Mouse (Mus musculus) CH12.LX (cell line): ENCODE data around the gene Ogdhl. TPM values are rescaled to one million over a fixed set of nuclear protein-coding genes. Genes with fewer than 3 reads are reported as not detected.

Experiments
- DNase-seq: peaks from one replicate; pipeline ENCODE4 v3.0.0-alpha.2; 2013; ENCODE audit errors: extremely low read depth
- H3K27ac ChIP-seq: 2 replicates; pipeline ENCODE4 v1.5.1; 2012; ENCODE audit warnings: low read depth, mild to moderate bottlenecking, control low read depth, moderate library complexity; ENCODE audit not compliant: insufficient read depth
- H3K27me3 ChIP-seq: replicated peaks from 2 replicates; pipeline ENCODE3; 2012; ENCODE audit warnings: inconsistent platforms
- H3K36me3 ChIP-seq, 2 experiments: replicated peaks in 1 of 2; 2 replicates each; pipeline versions ENCODE3 to v1.6.1; 2012; ENCODE audit warnings: inconsistent platforms in 1 of 2, low read length in 1 of 2, mild to moderate bottlenecking in 1 of 2, mixed read lengths in 1 of 2, moderate library complexity in 1 of 2; ENCODE audit not compliant: control insufficient read depth in 1 of 2, insufficient read depth in 1 of 2
- H3K4me1 ChIP-seq, 2 experiments: 2 replicates each; pipeline ENCODE4 v1.6.1; 2012; ENCODE audit warnings: inconsistent platforms in 1 of 2, moderate library complexity in 1 of 2; ENCODE audit not compliant: insufficient read depth in 2 of 2, control insufficient read depth in 1 of 2
- H3K4me2 ChIP-seq: 2 replicates; pipeline ENCODE4 v1.6.1; 2012; ENCODE audit warnings: low read depth, mild to moderate bottlenecking, control low read depth; ENCODE audit not compliant: poor library complexity, insufficient read depth, severe bottlenecking
- H3K4me3 ChIP-seq, 3 experiments: fragments of 150-350 bp in 1 of 3; sonication (generic) in 1 of 3; replicated peaks in 1 of 3; 2 replicates each; pipeline versions ENCODE3 to v1.5.1; 2011 to 2012; ENCODE audit warnings: low read depth in 2 of 3, low read length in 2 of 3, mild to moderate bottlenecking in 2 of 3, moderate library complexity in 2 of 3, control low read depth in 1 of 3, improper control_type of control experiment in 1 of 3, inconsistent platforms in 1 of 3, mixed read lengths in 1 of 3; ENCODE audit not compliant: poor library complexity in 1 of 3
- H3K79me2 ChIP-seq: replicated peaks from 2 replicates; pipeline ENCODE4 v1.6.1; 2012; ENCODE audit warnings: mild to moderate bottlenecking, moderate library complexity; ENCODE audit not compliant: control insufficient read depth, poor library complexity, insufficient read depth, severe bottlenecking; ENCODE audit errors: extremely low read depth
- H3K9ac ChIP-seq: 2 replicates; pipeline ENCODE4 v1.6.1; 2012; ENCODE audit warnings: low read depth, mild to moderate bottlenecking, control low read depth, moderate library complexity; ENCODE audit not compliant: insufficient read depth
- H3K9me3 ChIP-seq: replicated peaks from 2 replicates; pipeline ENCODE3; 2012; ENCODE audit warnings: low read length, inconsistent platforms, mixed read lengths
- BHLHE40 ChIP-seq: IDR thresholded peaks from 2 replicates; pipeline ENCODE4 v1.6.1; 2011; ENCODE audit warnings: mild to moderate bottlenecking, low read depth, low read length, improper control_type of control experiment
- CHD1 ChIP-seq: IDR thresholded peaks from 2 replicates; pipeline ENCODE4 v1.6.1; 2012; ENCODE audit warnings: low read depth, low read length, improper control_type of control experiment, inconsistent platforms
- CHD2 ChIP-seq: IDR thresholded peaks from 2 replicates; pipeline ENCODE4 v1.6.1; 2011; ENCODE audit warnings: low read length, improper control_type of control experiment
- CTCF ChIP-seq, 2 experiments: IDR thresholded peaks in 1 of 2; conservative IDR thresholded peaks in 1 of 2; 2 replicates each; pipeline ENCODE4 v1.5.1; 2011 to 2012; ENCODE audit warnings: low read depth in 2 of 2, low read length in 2 of 2, improper control_type of control experiment in 1 of 2, inconsistent platforms in 1 of 2, mild to moderate bottlenecking in 1 of 2, moderate library complexity in 1 of 2
- E2F4 ChIP-seq: IDR thresholded peaks from 2 replicates; pipeline ENCODE4 v1.6.1; 2011; ENCODE audit warnings: low read depth, low read length, improper control_type of control experiment; ENCODE audit not compliant: insufficient replicate concordance
- ELF1 ChIP-seq: IDR thresholded peaks from 2 replicates; pipeline ENCODE4 v1.6.1; 2014; ENCODE audit warnings: low read depth, mild to moderate bottlenecking, inconsistent platforms, low read length, improper control_type of control experiment
- EP300 ChIP-seq: IDR thresholded peaks from 2 replicates; pipeline ENCODE4 v1.6.1; 2011; ENCODE audit warnings: low read length, improper control_type of control experiment
- ETS1 ChIP-seq: conservative IDR thresholded peaks from 2 replicates; pipeline ENCODE4 v1.6.1; 2012; ENCODE audit warnings: low read depth, mild to moderate bottlenecking, inconsistent platforms, low read length, improper control_type of control experiment, moderate library complexity
- GABPA ChIP-seq: IDR thresholded peaks from 2 replicates; pipeline ENCODE4 v1.6.1; 2012; ENCODE audit warnings: low read depth, low read length, improper control_type of control experiment, inconsistent platforms; ENCODE audit not compliant: insufficient replicate concordance
- HCFC1 ChIP-seq: IDR thresholded peaks from 2 replicates; pipeline ENCODE4 v1.6.1; 2012; ENCODE audit warnings: low read depth, mild to moderate bottlenecking, inconsistent platforms, low read length, improper control_type of control experiment
- IRF4 ChIP-seq: IDR thresholded peaks from 2 replicates; pipeline ENCODE4 v1.6.1; 2014; ENCODE audit warnings: low read depth, mild to moderate bottlenecking, inconsistent platforms, low read length, improper control_type of control experiment
- JUN ChIP-seq: IDR thresholded peaks from 2 replicates; pipeline ENCODE4 v1.6.1; 2011; ENCODE audit warnings: low read depth, mild to moderate bottlenecking, low read length, improper control_type of control experiment, moderate library complexity; ENCODE audit not compliant: insufficient read depth
- JUND ChIP-seq: conservative IDR thresholded peaks from 2 replicates; pipeline ENCODE4 v1.6.1; 2011; ENCODE audit warnings: low read depth, low read length, improper control_type of control experiment
- KAT2A ChIP-seq: IDR thresholded peaks from 2 replicates; pipeline ENCODE4 v1.6.1; 2012; ENCODE audit warnings: low read length, improper control_type of control experiment, inconsistent platforms; ENCODE audit not compliant: insufficient replicate concordance
- MAFK ChIP-seq: IDR thresholded peaks from 2 replicates; pipeline ENCODE4 v1.6.1; 2011; ENCODE audit warnings: low read length, improper control_type of control experiment; ENCODE audit not compliant: insufficient replicate concordance
- MAX ChIP-seq: IDR thresholded peaks from 2 replicates; pipeline ENCODE4 v1.6.1; 2011; ENCODE audit warnings: low read length, improper control_type of control experiment
- MAZ ChIP-seq: IDR thresholded peaks from 2 replicates; pipeline ENCODE4 v1.6.1; 2012; ENCODE audit warnings: low read depth, mild to moderate bottlenecking, inconsistent platforms, low read length, improper control_type of control experiment, moderate library complexity
- MEF2A ChIP-seq: IDR thresholded peaks from 2 replicates; pipeline ENCODE4 v1.6.1; 2014; ENCODE audit warnings: low read depth, mild to moderate bottlenecking, inconsistent platforms, low read length, improper control_type of control experiment, borderline replicate concordance
- MXI1 ChIP-seq: IDR thresholded peaks from 2 replicates; pipeline ENCODE4 v1.6.1; 2011; ENCODE audit warnings: mild to moderate bottlenecking, low read depth, low read length, improper control_type of control experiment
- MYC ChIP-seq: IDR thresholded peaks from 2 replicates; pipeline ENCODE4 v1.6.1; 2011; ENCODE audit warnings: low read depth, mild to moderate bottlenecking, improper control_type of control experiment, low read length
- NELFE ChIP-seq: IDR thresholded peaks from 2 replicates; pipeline ENCODE4 v1.6.1; 2011; ENCODE audit warnings: low read depth, low read length, improper control_type of control experiment
- NRF1 ChIP-seq: IDR thresholded peaks from 2 replicates; pipeline ENCODE4 v1.6.1; 2014; ENCODE audit warnings: low read depth, mild to moderate bottlenecking, inconsistent platforms, low read length, improper control_type of control experiment, moderate library complexity
- PAX5 ChIP-seq: IDR thresholded peaks from 2 replicates; pipeline ENCODE4 v1.6.1; 2012; ENCODE audit warnings: low read length, inconsistent platforms, mixed read lengths
- POLR2A ChIP-seq: IDR thresholded peaks from 2 replicates; pipeline ENCODE4 v1.6.1; 2011; ENCODE audit warnings: low read depth, mild to moderate bottlenecking, improper control_type of control experiment, low read length
- POLR2AphosphoS2 ChIP-seq: IDR thresholded peaks from 2 replicates; pipeline ENCODE4 v1.6.1; 2011; ENCODE audit warnings: low read depth, low read length, improper control_type of control experiment
- RAD21 ChIP-seq: IDR thresholded peaks from 2 replicates; pipeline ENCODE4 v1.6.1; 2011; ENCODE audit warnings: low read depth, mild to moderate bottlenecking, low read length, improper control_type of control experiment, moderate library complexity
- RCOR1 ChIP-seq: conservative IDR thresholded peaks from 2 replicates; pipeline ENCODE4 v1.6.1; 2012; ENCODE audit warnings: low read depth, mild to moderate bottlenecking, inconsistent platforms, low read length, improper control_type of control experiment
- SIN3A ChIP-seq: IDR thresholded peaks from 2 replicates; pipeline ENCODE4 v1.6.1; 2012; ENCODE audit warnings: low read length, improper control_type of control experiment, inconsistent platforms
- SMC3 ChIP-seq: IDR thresholded peaks from 2 replicates; pipeline ENCODE4 v1.6.1; 2011; ENCODE audit warnings: low read depth, low read length, improper control_type of control experiment
- TBP ChIP-seq: conservative IDR thresholded peaks from 2 replicates; pipeline ENCODE4 v1.6.1; 2011; ENCODE audit warnings: low read depth, low read length, improper control_type of control experiment
- TCF12 ChIP-seq: IDR thresholded peaks from 2 replicates; pipeline ENCODE4 v1.6.1; 2014; ENCODE audit warnings: low read depth, mild to moderate bottlenecking, inconsistent platforms, low read length, improper control_type of control experiment
- UBTF ChIP-seq: IDR thresholded peaks from 2 replicates; pipeline ENCODE4 v1.6.1; 2012; ENCODE audit warnings: low read depth, mild to moderate bottlenecking, inconsistent platforms, low read length, improper control_type of control experiment, moderate library complexity
- USF1 ChIP-seq: IDR thresholded peaks from 2 replicates; pipeline ENCODE4 v1.6.1; 2014; ENCODE audit warnings: low read depth, mild to moderate bottlenecking, inconsistent platforms, low read length, improper control_type of control experiment
- USF2 ChIP-seq: conservative IDR thresholded peaks from 2 replicates; pipeline ENCODE4 v1.6.1; 2011; ENCODE audit warnings: low read depth, low read length, improper control_type of control experiment
- ZC3H11A ChIP-seq: IDR thresholded peaks from 2 replicates; pipeline ENCODE4 v1.6.1; 2012; ENCODE audit warnings: low read depth, mild to moderate bottlenecking, inconsistent platforms, low read length, improper control_type of control experiment
- ZKSCAN1 ChIP-seq: IDR thresholded peaks from 2 replicates; pipeline ENCODE4 v1.6.1; 2012; ENCODE audit warnings: low read depth, inconsistent platforms, low read length, improper control_type of control experiment, borderline replicate concordance
- ZMIZ1 ChIP-seq: IDR thresholded peaks from 2 replicates; pipeline ENCODE4 v1.6.1; 2012; ENCODE audit warnings: low read depth, mild to moderate bottlenecking, inconsistent platforms, low read length, improper control_type of control experiment
- ZNF384 ChIP-seq: IDR thresholded peaks from 2 replicates; pipeline ENCODE4 v1.6.1; 2012; ENCODE audit warnings: low read depth, low read length, improper control_type of control experiment, inconsistent platforms
- dilution Hi-C: fragments of 300-500 bp; cut with MboI; formaldehyde crosslinking; loops from 2 replicates; pipeline ENCODE4 v1.14.3; 2020; ENCODE audit warnings: low sequenced_read_pairs; ENCODE audit not compliant: extremely low pct_unique_long_range_greater_than_20kb, extremely low pct_ligation_motif_present
- in situ Hi-C: fragments of 300-500 bp; cut with MboI; formaldehyde crosslinking; loops from 3 replicates; pipeline ENCODE4 v1.14.3; 2019; ENCODE audit warnings: low sequenced_read_pairs, low pct_ligation_motif_present, low pct_unique_long_range_greater_than_20kb, mixed read lengths
- polyA plus RNA-seq: library from polyadenylated mRNA; unstranded; fragments of >175 nt; gene quantifications from 2 replicates; pipeline ENCODE4 v1.2.1, GENCODE M21; 2012; ENCODE audit warnings: low read depth; ENCODE audit not compliant: insufficient read length
- total RNA-seq, 2 experiments: library from RNA; depleted of rRNA; stranded (reverse); fragments of 300-350 nt in 1 of 2; fragments of >200 nt in 1 of 2; gene quantifications; 2 replicates each; pipeline ENCODE4 v1.2.3; 2012 to 2014

The Ogdhl gene
- 8.2 and 11.1 TPM in 2 replicates for total RNA-seq (2012; rRNA removed)
- 1.4 and 1.6 TPM in 2 replicates for total RNA-seq (2014; rRNA removed)
- 6.0 and 6.5 TPM in 2 replicates for polyA plus RNA-seq

DNA sequence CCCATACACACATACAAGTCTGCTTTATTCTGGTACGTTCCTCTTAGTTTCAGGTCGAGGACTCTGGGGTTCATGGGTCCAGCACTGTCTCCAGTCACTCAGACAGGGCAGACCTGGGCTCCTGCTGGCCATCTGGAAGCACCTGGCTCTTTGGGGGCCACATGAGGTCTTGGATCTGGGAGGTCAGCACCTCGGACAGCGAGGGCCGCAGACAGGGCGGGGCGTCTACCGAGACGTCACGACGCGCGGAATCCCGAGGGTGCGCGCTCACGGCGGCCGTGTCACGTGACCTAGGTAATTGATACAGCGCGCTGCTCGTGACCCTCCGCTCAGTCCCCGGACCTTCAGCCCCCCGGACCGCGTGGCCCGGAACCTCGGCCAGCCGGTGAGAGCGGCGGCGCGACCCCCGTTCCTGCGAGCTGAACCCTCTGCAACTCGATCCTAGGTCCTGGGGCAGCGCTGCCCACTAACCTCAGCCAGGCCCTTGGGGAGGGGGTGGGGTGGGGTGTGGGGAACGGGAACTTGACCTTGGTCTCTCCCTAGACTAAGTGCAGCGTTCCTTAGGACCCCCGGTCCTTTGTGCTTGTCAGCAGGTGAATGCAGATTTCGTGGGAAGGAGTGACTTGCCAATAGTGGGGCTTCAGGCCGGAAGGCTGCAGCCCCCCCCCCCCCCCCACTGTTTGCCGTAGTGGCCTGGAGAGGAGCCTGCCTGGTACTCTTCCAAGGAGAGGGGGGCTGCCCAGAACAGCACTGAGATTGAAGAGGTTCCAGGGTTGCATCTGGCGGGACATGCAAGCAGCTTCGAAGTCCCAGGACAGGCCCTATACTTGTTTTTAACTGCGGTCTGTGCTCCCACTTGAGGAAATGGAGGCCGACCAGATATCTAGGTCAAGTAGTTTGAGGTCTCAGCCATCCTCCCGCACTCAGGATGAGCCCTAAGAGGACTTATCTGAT lies at the start of gene Ogdhl:
TSS of gene Ogdhl (plus strand) at position 288 of the 954 bp plus-strand sequence.
- H3K4me1 ChIP-seq, result peaks cover 2 to 12% of the 10 kb centered on the region in 2 experiments; a peak in 3 of 4 replicates
- peak; percentile 67 for DNase-seq
- H3K9ac ChIP-seq, result peak within 1 kb of the TSS; percentile 77
- H3K4me3 ChIP-seq, result peak within 1 kb of the TSS; percentile 54 to 71 (median 64)
- in situ Hi-C loops (loop anchor here (5.0 kb wide), 1 partner anchor 150 kb away; no protein-coding TSS in a partner anchor), dilution Hi-C loops (no loop called here)
- peaks cover 0 to 9% of the 10 kb centered on the region in 2 experiments for H3K36me3 ChIP-seq
- TF ChIP-seq MEF2A (0 out of 2 replicates have a peak, but pooled peaks have one; percentile 20), EP300 (no peak), E2F4 (no peak), TCF12 (no peak), GABPA (no peak), HCFC1 (no peak), POLR2AphosphoS2 (no peak), PAX5 (no peak), MYC (no peak), SIN3A (peak; percentile 87), RAD21 (no peak), IRF4 (peak; percentile 55; the same call in 1 of the 2 replicates), BHLHE40 (peak; percentile 95), NELFE (no peak), ETS1 (no peak), CHD1 (no peak), USF2 (peak; percentile 92), ZMIZ1 (no peak), ZC3H11A (no peak), RCOR1 (no peak), SMC3 (no peak), ZNF384 (no peak), JUND (no peak), ZKSCAN1 (no peak), MXI1 (peak; percentile 86), POLR2A (peak; percentile 52; the same call in 1 of the 2 replicates), MAFK (no peak), USF1 (peak; percentile 95), ELF1 (no peak), CHD2 (no peak), JUN (no peak), MAX (peak; percentile 88), TBP (no peak), MAZ (no peak), UBTF (no peak), CTCF (conservative IDR thresholded peaks at IDR 0.05 in 1 of 2, IDR thresholded peaks at IDR 0.05 in 1 of 2; ENCODE audit: low read depth in 2 of 2, low read length in 2 of 2) (no peak), NRF1 (peak; percentile 57; the same call in 1 of the 2 replicates), KAT2A (no peak)
- no peaks in the 10 kb centered on the region for H3K79me2 ChIP-seq
- H3K9me3 ChIP-seq, result no peaks in the 10 kb centered on the region
- peaks cover 14% of the 10 kb centered on the region for H3K27me3 ChIP-seq
- peak within 1 kb of the TSS; percentile 80 for H3K4me2 ChIP-seq
- no peak within 1 kb of the TSS for H3K27ac ChIP-seq
